In the genomic region with DNA sequence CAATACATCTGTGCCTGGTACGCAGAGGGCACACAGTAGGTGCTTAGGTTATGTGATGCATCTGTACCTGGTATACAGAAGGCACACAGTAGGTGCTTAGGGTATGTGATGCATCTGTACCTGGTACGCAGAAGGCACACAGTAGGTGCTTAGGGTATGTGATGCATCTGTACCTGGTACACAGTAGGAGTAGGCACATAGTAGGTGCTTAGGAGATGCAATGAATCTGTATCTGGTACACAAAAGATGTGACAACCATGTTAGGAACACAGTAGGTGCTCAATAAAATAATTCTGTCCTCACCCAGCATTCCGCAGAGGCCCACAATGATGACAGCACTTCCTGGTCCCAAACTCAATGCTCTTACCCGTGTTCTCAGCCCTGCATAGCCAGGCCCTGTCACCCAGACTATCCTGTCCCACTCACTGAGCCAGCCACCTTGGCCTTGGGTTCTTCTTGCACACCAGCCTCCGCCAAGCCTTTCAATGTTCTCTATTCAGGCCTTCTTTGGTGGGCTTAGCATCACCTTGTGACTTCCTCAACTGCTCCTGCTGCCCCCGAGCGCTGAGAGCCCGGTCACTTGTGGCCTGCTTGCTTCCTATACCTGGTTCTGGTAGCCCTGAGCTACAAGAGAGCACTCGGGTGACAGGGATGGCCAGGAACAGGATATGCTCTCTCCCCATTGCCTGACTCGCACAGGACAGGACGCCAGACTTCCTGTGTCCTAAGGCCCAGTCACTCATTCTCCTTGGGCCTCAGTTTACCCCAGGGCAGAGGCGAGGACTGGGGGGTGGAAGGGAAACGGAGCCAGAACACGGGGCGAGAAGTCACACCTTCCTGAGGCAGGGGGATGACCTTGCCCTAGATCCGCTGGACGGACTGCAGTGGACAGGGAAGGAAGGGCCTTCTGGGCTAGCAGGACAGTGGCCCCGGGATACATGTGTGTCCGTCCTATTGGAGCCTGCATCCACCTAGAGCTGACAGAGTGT, we compare ENCODE assay signal across 10 mouse cellular contexts. TPM values are rescaled to one million over a fixed set of nuclear protein-coding genes. Genes with fewer than 3 reads are reported as not detected.
DNase-seq lines count a peak whose midpoint lies in the region; ATAC-seq and TF ChIP-seq lines count a peak whose summit lies in the region.
"Had no signal": no experiment of that assay in that cellular context is flagged by ENCODE, and none has a peak within 500 bp of the region (broad histone marks: within the 10 kb centered on the region; RNA-seq: fewer than 3 reads in every experiment).

No protein-coding gene starts in this region.

- no peak for DNase-seq in heart, postnatal 10 days
- no peak for DNase-seq in liver, postnatal 0 days
- DNase-seq in spleen, postnatal 36 days (ENCODE audit: low spot score in 2 of 2), result no peak
- DNase-seq in gastrocnemius, postnatal 36 days, result no peak
- DNase-seq in cerebellum, adult 2 months, result no peak
- DNase-seq: liver, embryonic 13.5 days had no signal

- intact Hi-C loops in heart, postnatal 10 days (cut with DNase I), result no loop called here
- intact Hi-C loops in gastrocnemius, postnatal 36 days (cut with DNase I), result no loop called here

- no peaks in the 10 kb centered on the region; the same call in 1 of the 2 replicates for H3K36me3 ChIP-seq in heart, embryonic 15.5 days
- H3K36me3 ChIP-seq in forebrain, embryonic 16.5 days (ENCODE audit: control insufficient read depth, insufficient read depth), result no peaks in the 10 kb centered on the region
- no peaks in the 10 kb centered on the region for H3K36me3 ChIP-seq in liver, postnatal 0 days (replicated peaks; ENCODE audit: insufficient read depth, low read length)
- H3K36me3 ChIP-seq: liver, embryonic 13.5 days had no signal

- TF ChIP-seq CTCF in liver, postnatal 0 days (IDR thresholded peaks at IDR 0.05; ENCODE audit: low read depth), result no peak
- no peak for TF ChIP-seq CTCF in cerebellum, adult 2 months (IDR thresholded peaks at IDR 0.05; ENCODE audit: borderline replicate concordance, insufficient read depth, low read depth, low read length)

- TF ChIP-seq EP300 in liver, postnatal 0 days (IDR thresholded peaks at IDR 0.05; ENCODE audit: low read depth), result no peak

- H3K4me1 ChIP-seq in heart, embryonic 15.5 days (replicated peaks), result peaks cover 73% of the 10 kb centered on the region
- H3K4me1 ChIP-seq in brown adipose tissue, adult 24 weeks (ENCODE audit: control insufficient read depth, insufficient read depth, insufficient read length, low read length), result peaks cover 19% of the 10 kb centered on the region
- peaks cover 27% of the 10 kb centered on the region for H3K4me1 ChIP-seq in forebrain, embryonic 16.5 days (replicated peaks; ENCODE audit: control insufficient read depth, insufficient read depth, low read length)
- H3K4me1 ChIP-seq in liver, postnatal 0 days (ENCODE audit: insufficient read depth), result peaks cover 25% of the 10 kb centered on the region
- no peaks in the 10 kb centered on the region for H3K4me1 ChIP-seq in cerebellum, adult 2 months (ENCODE audit: control insufficient read depth, insufficient read depth, low read length)

- peak overlapping the region; percentile 84; the same call in 1 of the 2 replicates for H3K4me2 ChIP-seq in heart, embryonic 15.5 days
- H3K4me2 ChIP-seq in forebrain, embryonic 16.5 days (ENCODE audit: low read length), result no peak overlapping the region
- H3K4me2 ChIP-seq in liver, postnatal 0 days (ENCODE audit: low read depth, low read length), result no peak overlapping the region
- H3K4me2 ChIP-seq: liver, embryonic 13.5 days had no signal

- peak overlapping the region; percentile 96 for H3K27ac ChIP-seq in heart, embryonic 15.5 days
- peak overlapping the region; percentile 92 for H3K27ac ChIP-seq in brown adipose tissue, adult 24 weeks (replicated peaks; ENCODE audit: low read depth, low read length)
- peak overlapping the region; percentile 75 for H3K27ac ChIP-seq in forebrain, embryonic 16.5 days (ENCODE audit: low read length)
- peak overlapping the region; percentile 87 for H3K27ac ChIP-seq in liver, postnatal 0 days (ENCODE audit: low read depth)
- H3K27ac ChIP-seq in cerebellum, adult 2 months (ENCODE audit: insufficient read depth, low read length), result no peak overlapping the region

- 83% methylated on average over 19 of the region's 19 CpGs for WGBS in heart, embryonic 15.5 days
- 88% methylated on average over 19 of the region's 19 CpGs for WGBS in forebrain, embryonic 16.5 days
- 78% methylated on average over 19 of the region's 19 CpGs for WGBS in liver, postnatal 0 days (ENCODE audit: insufficient replicate concordance)
- 91% methylated on average over 19 of the region's 19 CpGs for WGBS in cerebellum, adult 2 months

- no peak for TF ChIP-seq POLR2A in cerebellum, adult 2 months (IDR thresholded peaks at IDR 0.05; ENCODE audit: borderline replicate concordance, insufficient read depth, low read length)

- H3K27me3 ChIP-seq in heart, embryonic 15.5 days, result no peaks in the 10 kb centered on the region
- 0 out of 2 replicates have a peak, but pooled peaks cover 2% of the 10 kb centered on the region for H3K27me3 ChIP-seq in forebrain, embryonic 16.5 days (replicated peaks; ENCODE audit: control insufficient read depth, insufficient read depth, low read length)
- 0 out of 2 replicates have a peak, but pooled peaks cover 4% of the 10 kb centered on the region for H3K27me3 ChIP-seq in liver, postnatal 0 days (ENCODE audit: insufficient read depth, low read length)
- no peaks in the 10 kb centered on the region for H3K27me3 ChIP-seq in cerebellum, adult 2 months (ENCODE audit: control insufficient read depth, insufficient read depth, low read length)

- H3K4me3 ChIP-seq in heart, embryonic 15.5 days, result no peak overlapping the region
- no peak overlapping the region for H3K4me3 ChIP-seq in brown adipose tissue, adult 24 weeks (ENCODE audit: insufficient read depth, low read depth, low read length)
- H3K4me3 ChIP-seq in forebrain, embryonic 16.5 days (replicated peaks; ENCODE audit: low read length), result no peak overlapping the region
- H3K4me3 ChIP-seq in liver, postnatal 0 days (ENCODE audit: low read depth, low read length), result no peak overlapping the region
- no peak overlapping the region for H3K4me3 ChIP-seq in cerebellum, adult 2 months (replicated peaks; ENCODE audit: insufficient read depth, low read depth, low read length)
- H3K4me3 ChIP-seq: liver, embryonic 13.5 days had no signal

- no peak for ATAC-seq in heart, embryonic 15.5 days (replicated peaks; ENCODE audit: insufficient number of reproducible peaks, insufficient read depth, low FRiP score, low read depth)
- ATAC-seq in forebrain, embryonic 16.5 days, result no peak
- ATAC-seq in liver, postnatal 0 days, result no peak

- H3K9me3 ChIP-seq in heart, embryonic 15.5 days (replicated peaks), result no peaks in the 10 kb centered on the region
- H3K9me3 ChIP-seq in forebrain, embryonic 16.5 days (ENCODE audit: control insufficient read depth, low read length), result no peaks in the 10 kb centered on the region
- H3K9me3 ChIP-seq in liver, postnatal 0 days (ENCODE audit: low read length), result no peaks in the 10 kb centered on the region
- H3K9me3 ChIP-seq: liver, embryonic 13.5 days had no signal

- no peak overlapping the region for H3K9ac ChIP-seq in heart, embryonic 15.5 days
- no peak overlapping the region for H3K9ac ChIP-seq in forebrain, embryonic 16.5 days (replicated peaks; ENCODE audit: low read depth, low read length)
- no peak overlapping the region for H3K9ac ChIP-seq in liver, postnatal 0 days (replicated peaks)
- H3K9ac ChIP-seq: liver, embryonic 13.5 days had no signal

RNA-seq across cellular contexts. Expression of a gene that starts 52.6 kb away (rescaled TPM):
- 0.83 and 1.5 TPM in 2 replicates for polyA plus RNA-seq in heart, embryonic 15.5 days (2015; fragmentation: Nextera tagmentation; extraction: Ambion mirVana)
- total RNA-seq in heart, postnatal 10 days (2021), result 1 to 10 TPM; 2.0 to 2.1 TPM
- not detected in 2 replicates for polyA plus RNA-seq in brown adipose tissue, adult 24 weeks (2012; ENCODE audit: insufficient read depth, insufficient read length, missing spikeins)
- 0.56 and 0.94 TPM in 2 replicates for polyA plus RNA-seq in forebrain, embryonic 16.5 days (2015; fragmentation: Nextera tagmentation; extraction: Ambion mirVana)
- polyA plus RNA-seq in liver, postnatal 0 days (2015; fragmentation: Nextera tagmentation; extraction: Ambion mirVana), result 0.15 TPM in 1 of 2 replicates, not detected in the other
- under 1 TPM; 0.54 to 0.66 TPM for total RNA-seq in gastrocnemius, postnatal 36 days (2021)
- polyA plus RNA-seq in cerebellum, adult 2 months (2012; rRNA removed), result 1.7 and 3.2 TPM in 2 replicates
- total RNA-seq: hematopoietic stem cell, adult 5-6 weeks had no signal
- polyA plus RNA-seq: liver, embryonic 13.5 days had no signal
